Mouse (Mus musculus) lung, adult 2 months (tissue): ENCODE results near the gene Aanat.

ENCODE experiments used
- CTCF ChIP-seq: fragments of 200-500 bp; IDR thresholded peaks from 2 replicates; pipeline ENCODE4 v1.5.1; 2011; ENCODE audit warnings: mild to moderate bottlenecking, low read length, control low read depth; ENCODE audit not compliant: insufficient read depth
- POLR2A ChIP-seq: fragments of 200-500 bp; IDR thresholded peaks from 2 replicates; pipeline ENCODE4 v1.6.1; 2011; ENCODE audit warnings: low read depth, mild to moderate bottlenecking, control low read depth, low read length, borderline replicate concordance; ENCODE audit errors: extremely low read depth

GRCm38 (mm10) chr11:116629472-116629871 is 43.2 kb downstream of the Aanat start:
- TF ChIP-seq CTCF (no peak), POLR2A (no peak)
